Mouse (Mus musculus) MEL (cell line): ENCODE measurements around the gene Cmss1.

ENCODE experiments used
- ELF1 ChIP-seq: IDR thresholded peaks from 2 replicates; pipeline ENCODE4 v1.6.1; 2014; ENCODE audit warnings: low read depth, mild to moderate bottlenecking, inconsistent platforms, low read length, improper control_type of control experiment, moderate library complexity
- UBTF ChIP-seq: IDR thresholded peaks from 2 replicates; pipeline ENCODE4 v1.6.1; 2012; ENCODE audit warnings: low read depth, mild to moderate bottlenecking, inconsistent platforms, low read length, improper control_type of control experiment, moderate library complexity, borderline replicate concordance; ENCODE audit not compliant: insufficient read depth
- USF1 ChIP-seq: IDR thresholded peaks from 2 replicates; pipeline ENCODE4 v1.6.1; 2014; ENCODE audit warnings: low read depth, mild to moderate bottlenecking, inconsistent platforms, low read length, improper control_type of control experiment, moderate library complexity

GRCm38 (mm10) chr16:57326996-57327395, 279.7 kb downstream of the Cmss1 start:
- no peak for TF ChIP-seq ELF1
- no peak for TF ChIP-seq UBTF
- TF ChIP-seq USF1 = no peak
